Mouse (Mus musculus) hindbrain, embryonic 14.5 days (tissue): ENCODE measurements at regions not wholly inside any gene's neighbourhood (a gene's known extent, or its start where the extent isn't known, plus 50 kb on each side); places are given as distances from the start of the nearest gene placed in this dataset.

Experiments
- ATAC-seq: fragments of 200-750 bp; cut with Nextera tagmentation; 2 replicates; pipeline ENCODE4 v1.8.0; 2017; ENCODE audit warnings: moderate number of reproducible peaks, mild to moderate bottlenecking, moderate TSS enrichment, moderate library complexity; ENCODE audit not compliant: low FRiP score
- DNase-seq: peaks from one replicate; pipeline ENCODE4 v3.0.0-alpha.2; 2015; ENCODE audit warnings: low spot score
- H3K27ac ChIP-seq: fragments of 300-500 bp; sonication (generic); 2 replicates; pipeline ENCODE4 v1.5.1; 2014; ENCODE audit warnings: mild to moderate bottlenecking, moderate library complexity
- H3K27me3 ChIP-seq: fragments of 300-500 bp; sonication (generic); 2 replicates; pipeline ENCODE4 v1.6.1; 2014; ENCODE audit warnings: mild to moderate bottlenecking, low read length, mixed read lengths; ENCODE audit not compliant: control insufficient read depth, insufficient read depth
- H3K36me3 ChIP-seq: fragments of 300-500 bp; sonication (generic); replicated peaks from 2 replicates; pipeline ENCODE4 v1.6.1; 2014; ENCODE audit not compliant: control insufficient read depth, insufficient read depth
- H3K4me1 ChIP-seq: fragments of 300-500 bp; sonication (generic); replicated peaks from 2 replicates; pipeline ENCODE4 v1.6.1; 2014; ENCODE audit warnings: antibody characterized with exemption, low read length, mixed read lengths; ENCODE audit not compliant: control insufficient read depth, insufficient read depth
- H3K4me2 ChIP-seq: fragments of 300-500 bp; sonication (generic); replicated peaks from 2 replicates; pipeline ENCODE4 v1.6.1; 2014; ENCODE audit warnings: mild to moderate bottlenecking, moderate library complexity
- H3K4me3 ChIP-seq: fragments of 300-500 bp; sonication (generic); replicated peaks from 2 replicates; pipeline ENCODE4 v1.5.1; 2014; ENCODE audit warnings: mild to moderate bottlenecking, low read length
- H3K9ac ChIP-seq: fragments of 300-500 bp; sonication (generic); 2 replicates; pipeline ENCODE4 v1.6.1; 2014
- H3K9me3 ChIP-seq: fragments of 300-500 bp; sonication (generic); 2 replicates; pipeline ENCODE4 v1.6.1; 2016; ENCODE audit warnings: low read length; ENCODE audit not compliant: control insufficient read depth
- WGBS: fragments of 180-500 bp; shearing (Covaris S2); extraction: QIAGEN DNeasy Blood & Tissue Kit; methylation state at CpG from one replicate; pipeline ENCODE4 v1.1.7; 2014; 5-methylcytosine and 5-hydroxymethylcytosine counted together

DNA sequence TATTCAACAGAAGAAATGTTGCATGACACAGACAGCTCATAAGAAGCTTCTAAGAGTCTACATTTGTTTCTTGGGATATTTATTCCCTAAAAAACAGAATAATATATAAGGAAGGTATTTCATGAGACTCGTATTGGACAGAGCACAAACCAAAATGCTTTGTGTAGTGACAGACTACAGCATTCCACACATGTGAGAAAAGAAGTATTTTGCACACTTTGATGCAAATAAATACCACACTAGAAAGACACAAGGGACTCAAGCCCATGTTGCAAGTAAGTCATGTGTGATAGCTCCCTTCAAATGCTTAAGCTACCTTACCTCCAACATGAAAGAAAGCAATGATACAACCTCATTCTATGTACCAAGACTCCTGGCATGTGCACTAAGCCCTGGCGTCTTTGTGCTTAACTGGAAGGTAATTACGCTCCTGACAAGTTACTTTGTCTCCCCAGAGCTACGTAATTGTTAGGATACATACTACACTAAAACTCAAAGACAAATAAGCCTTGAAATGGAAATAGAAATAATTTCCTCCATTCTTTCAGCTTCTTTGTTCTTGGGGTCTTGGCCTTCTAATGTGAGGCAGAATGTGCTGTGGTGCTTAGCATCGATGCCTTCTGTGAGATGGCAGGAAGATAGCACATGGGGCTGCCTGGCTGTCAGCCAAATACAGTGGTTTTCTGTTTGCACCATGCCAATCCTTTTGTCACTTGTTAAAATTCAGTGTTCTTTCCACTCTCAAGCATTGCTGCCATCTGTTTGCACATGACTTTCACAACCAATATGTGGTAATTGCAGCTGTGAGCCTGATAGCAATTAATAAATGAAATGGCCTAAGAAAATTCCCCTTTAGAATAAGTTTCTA is 1214.4 kb upstream of the Igfbp7 start:
- Histone ChIP-seq H3K27me3 (no peaks in the 10 kb centered on the region), H3K36me3 (no peaks in the 10 kb centered on the region), H3K4me2 (no peak overlapping the region), H3K9me3 (no peaks in the 10 kb centered on the region), H3K27ac (peak overlapping the region; percentile 68), H3K4me1 (peaks cover 8% of the 10 kb centered on the region), H3K4me3 (no peak overlapping the region), H3K9ac (no peak overlapping the region)
- 45% methylated on average over 5 of the region's 5 CpGs for WGBS
- ATAC-seq (peak; percentile 91), DNase-seq (peak; percentile 78)

DNA sequence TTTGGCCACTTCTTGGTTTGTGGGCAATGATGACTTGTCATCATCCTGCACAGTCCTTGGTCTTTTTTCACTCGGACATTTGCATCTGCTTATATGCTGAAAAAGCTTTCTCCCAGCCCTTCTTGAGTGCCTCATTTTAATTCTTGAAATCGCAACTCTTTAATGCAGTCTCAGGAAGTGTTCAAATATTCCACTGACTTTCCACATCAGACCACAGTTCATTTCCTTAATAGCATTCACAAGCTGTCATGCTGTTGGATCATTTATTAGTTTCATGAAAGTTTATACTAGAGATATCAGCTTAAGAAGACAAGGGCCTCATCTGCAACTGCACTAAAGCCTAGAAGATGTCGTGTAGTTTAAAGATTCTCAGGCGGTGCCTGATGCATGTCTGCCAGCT is 1200.5 kb upstream of the Igfbp7 start:
- 71% methylated on average over 4 of the region's 4 CpGs for WGBS
- H3K27ac ChIP-seq: no peak overlapping the region
- no peaks in the 10 kb centered on the region for H3K27me3 ChIP-seq
- no peaks in the 10 kb centered on the region for H3K36me3 ChIP-seq
- no peak overlapping the region for H3K9ac ChIP-seq
- no peak for ATAC-seq
- no peak overlapping the region for H3K4me2 ChIP-seq
- no peaks in the 10 kb centered on the region for H3K9me3 ChIP-seq
- no peak for DNase-seq
- no peaks in the 10 kb centered on the region for H3K4me1 ChIP-seq
- no peak overlapping the region for H3K4me3 ChIP-seq

DNA sequence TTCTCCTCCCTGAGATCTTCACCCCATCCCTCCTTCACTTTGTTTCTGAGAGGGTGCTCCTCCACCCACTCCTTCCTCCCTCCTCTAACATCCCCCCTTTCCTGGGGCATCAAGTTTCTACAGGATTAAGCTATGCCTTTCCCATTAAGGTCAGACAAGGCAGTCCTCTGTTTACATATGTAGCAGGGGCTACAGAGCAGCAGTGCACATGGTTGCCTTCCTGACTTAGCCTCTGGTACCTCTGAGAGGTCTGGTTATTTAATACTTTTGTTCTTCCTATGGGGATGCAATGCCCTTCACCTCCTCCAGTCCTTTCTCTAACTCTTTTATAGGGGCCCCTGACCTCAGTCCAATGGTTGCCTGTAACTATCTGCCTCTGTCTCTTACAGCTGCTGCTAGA is 1194.8 kb upstream of the Igfbp7 start:
- H3K27me3 ChIP-seq: no peaks in the 10 kb centered on the region
- DNase-seq (no peak), ATAC-seq (no peak)
- H3K4me2 ChIP-seq: no peak overlapping the region
- no peak overlapping the region for H3K4me3 ChIP-seq
- H3K36me3 ChIP-seq: no peaks in the 10 kb centered on the region
- H3K27ac ChIP-seq: no peak overlapping the region
- H3K9me3 ChIP-seq: no peaks in the 10 kb centered on the region
- no peak overlapping the region for H3K9ac ChIP-seq
- H3K4me1 ChIP-seq: no peaks in the 10 kb centered on the region

DNA sequence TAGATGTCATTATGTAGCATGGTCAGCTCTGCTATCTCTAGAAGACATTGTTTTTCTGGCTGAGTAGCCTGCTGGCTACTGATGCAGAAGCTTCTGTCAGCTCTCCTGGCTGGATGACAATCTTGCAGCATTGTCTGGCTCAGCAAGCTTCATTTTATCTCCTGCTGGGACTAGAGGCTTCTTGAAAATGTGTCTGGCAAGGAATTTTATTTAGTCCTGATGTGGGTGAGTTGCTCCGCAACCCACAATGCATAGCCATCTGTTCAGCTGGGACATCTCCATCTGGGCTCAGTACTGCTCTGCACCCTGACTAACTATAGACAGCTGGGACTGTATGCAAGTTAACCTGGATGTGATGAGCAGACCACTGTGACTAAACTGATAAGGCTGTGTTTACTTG is 1177.0 kb upstream of the Igfbp7 start:
- 0 out of 2 replicates have a peak overlapping the region, but pooled peaks have one; percentile 1 for H3K27ac ChIP-seq
- no peak overlapping the region for H3K9ac ChIP-seq
- peak; percentile 51 for DNase-seq
- no peak overlapping the region for H3K4me3 ChIP-seq
- no peaks in the 10 kb centered on the region for H3K27me3 ChIP-seq
- no peaks in the 10 kb centered on the region for H3K36me3 ChIP-seq
- no peaks in the 10 kb centered on the region for H3K9me3 ChIP-seq
- H3K4me2 ChIP-seq: no peak overlapping the region
- WGBS: 48% methylated on average over 1 of the region's 1 CpGs
- H3K4me1 ChIP-seq: no peaks in the 10 kb centered on the region
- ATAC-seq: peak; percentile 90

DNA sequence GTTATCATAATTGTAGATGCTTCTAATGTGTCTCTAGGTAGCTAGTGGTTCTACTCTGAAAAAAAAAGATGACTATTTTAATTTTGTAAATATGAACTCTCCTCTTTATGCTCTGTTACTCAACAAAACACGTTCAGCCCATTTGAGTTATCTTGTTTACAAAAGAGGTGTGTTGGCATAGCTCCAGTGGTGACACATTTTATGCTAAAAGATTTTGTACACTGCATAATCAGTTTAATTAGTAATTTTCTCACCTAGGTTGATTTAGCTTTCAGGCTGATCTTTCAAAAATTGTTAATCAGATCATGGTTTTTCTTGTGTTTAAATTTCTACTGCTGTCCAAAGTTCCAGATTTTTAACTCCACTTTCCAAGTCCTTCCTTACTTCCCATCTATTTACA is 1149.1 kb upstream of the Igfbp7 start:
- WGBS: 27% methylated on average over 1 of the region's 1 CpGs
- H3K4me3 ChIP-seq: no peak overlapping the region
- no peak for ATAC-seq
- no peaks in the 10 kb centered on the region for H3K36me3 ChIP-seq
- H3K9me3 ChIP-seq: no peaks in the 10 kb centered on the region
- no peak overlapping the region for H3K4me2 ChIP-seq
- H3K4me1 ChIP-seq: no peaks in the 10 kb centered on the region
- no peak for DNase-seq
- H3K27ac ChIP-seq: no peak overlapping the region
- no peaks in the 10 kb centered on the region for H3K27me3 ChIP-seq
- no peak overlapping the region for H3K9ac ChIP-seq

DNA sequence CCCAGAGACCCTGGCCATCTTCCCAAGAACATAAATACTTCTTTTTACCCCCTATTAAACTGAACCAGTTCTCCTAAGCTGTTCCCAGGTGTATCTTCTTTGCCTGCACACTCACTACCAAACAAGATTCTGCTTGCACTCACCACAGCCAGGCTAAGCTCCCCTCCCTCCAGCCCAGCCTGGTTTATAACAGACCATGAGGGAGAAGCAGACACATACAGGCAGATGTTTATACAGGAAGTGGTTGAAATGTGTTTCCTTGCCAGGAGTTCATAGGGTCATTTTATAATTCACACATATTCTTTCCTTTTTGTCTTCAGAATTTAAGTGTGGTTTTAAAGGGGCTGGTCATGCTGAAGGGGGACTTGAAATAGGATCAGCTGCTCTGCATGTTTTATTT is 1127.5 kb upstream of the Igfbp7 start:
- DNase-seq (no peak), ATAC-seq (no peak)
- no peak overlapping the region for H3K27ac ChIP-seq
- H3K9me3 ChIP-seq: no peaks in the 10 kb centered on the region
- no peak overlapping the region for H3K9ac ChIP-seq
- no peak overlapping the region for H3K4me3 ChIP-seq
- H3K27me3 ChIP-seq: no peaks in the 10 kb centered on the region
- H3K4me2 ChIP-seq: no peak overlapping the region
- H3K36me3 ChIP-seq: no peaks in the 10 kb centered on the region
- H3K4me1 ChIP-seq: no peaks in the 10 kb centered on the region
